Mouse (Mus musculus) midbrain, embryonic 16.5 days (tissue): Measurements from ENCODE around the gene 2410015M20Rik. TPM values are rescaled to one million over a fixed set of nuclear protein-coding genes. Genes with fewer than 3 reads are reported as not detected.
A peak's percentile ranks its signal among the peaks of the same experiment; 100 is the strongest.

Experiments used
- ATAC-seq: fragments of 200-750 bp; cut with Nextera tagmentation; 2 replicates; pipeline ENCODE4 v1.8.0; 2017; ENCODE audit warnings: moderate TSS enrichment
- H3K27ac ChIP-seq: fragments of 300-500 bp; sonication (generic); 2 replicates; pipeline ENCODE4 v1.5.1; 2014; ENCODE audit warnings: mild to moderate bottlenecking, low read length, mixed read lengths
- H3K27me3 ChIP-seq: fragments of 300-500 bp; sonication (generic); 2 replicates; pipeline ENCODE4 v1.6.1; 2014; ENCODE audit warnings: low read depth, low read length, mixed read lengths; ENCODE audit not compliant: control insufficient read depth, insufficient read depth
- H3K36me3 ChIP-seq: fragments of 300-500 bp; sonication (generic); 2 replicates; pipeline ENCODE4 v1.6.1; 2014; ENCODE audit warnings: mild to moderate bottlenecking, low read length, moderate library complexity, mixed read lengths; ENCODE audit not compliant: control insufficient read depth, insufficient read depth
- H3K4me1 ChIP-seq: fragments of 300-500 bp; sonication (generic); 2 replicates; pipeline ENCODE4 v1.6.1; 2014; ENCODE audit warnings: mild to moderate bottlenecking, low read length, mixed read lengths; ENCODE audit not compliant: control insufficient read depth, insufficient read depth
- H3K4me2 ChIP-seq: fragments of 300-500 bp; sonication (generic); 2 replicates; pipeline ENCODE4 v1.6.1; 2014; ENCODE audit warnings: mild to moderate bottlenecking, low read length, mixed read lengths
- H3K4me3 ChIP-seq: fragments of 300-500 bp; sonication (generic); 2 replicates; pipeline ENCODE4 v1.5.1; 2014; ENCODE audit warnings: low read depth, mild to moderate bottlenecking, low read length, moderate library complexity, mixed read lengths
- H3K9ac ChIP-seq: fragments of 300-500 bp; sonication (generic); 2 replicates; pipeline ENCODE4 v1.6.1; 2014; ENCODE audit warnings: low read depth, low read length, mixed read lengths
- H3K9me3 ChIP-seq: fragments of 300-500 bp; sonication (generic); replicated peaks from 2 replicates; pipeline ENCODE4 v1.6.1; 2014; ENCODE audit warnings: mild to moderate bottlenecking, low read length, mixed read lengths; ENCODE audit not compliant: control insufficient read depth, poor library complexity, severe bottlenecking
- WGBS: fragments of 180-500 bp; shearing (Covaris S2); extraction: QIAGEN DNeasy Blood & Tissue Kit; methylation state at CpG from one replicate; pipeline ENCODE4 v1.1.7; 2014; 5-methylcytosine and 5-hydroxymethylcytosine counted together
- polyA plus RNA-seq: library from polyadenylated mRNA; unstranded; fragments of >200 nt; fragmentation: Nextera tagmentation; extraction: Ambion mirVana; gene quantifications from 2 replicates; pipeline ENCODE4 v1.2.1, GENCODE M21; 2015

2410015M20Rik gene
- polyA plus RNA-seq, 1 experiment from 2014 or later, result 182 TPM

- WGBS, result under 1% methylated on average over 59 of the region's 61 CpGs
- peak; percentile 34 for ATAC-seq
Measured at GRCm38 (mm10) chr17:56585171-56585821, 24.3 kb downstream of the 2410015M20Rik start.

DNA sequence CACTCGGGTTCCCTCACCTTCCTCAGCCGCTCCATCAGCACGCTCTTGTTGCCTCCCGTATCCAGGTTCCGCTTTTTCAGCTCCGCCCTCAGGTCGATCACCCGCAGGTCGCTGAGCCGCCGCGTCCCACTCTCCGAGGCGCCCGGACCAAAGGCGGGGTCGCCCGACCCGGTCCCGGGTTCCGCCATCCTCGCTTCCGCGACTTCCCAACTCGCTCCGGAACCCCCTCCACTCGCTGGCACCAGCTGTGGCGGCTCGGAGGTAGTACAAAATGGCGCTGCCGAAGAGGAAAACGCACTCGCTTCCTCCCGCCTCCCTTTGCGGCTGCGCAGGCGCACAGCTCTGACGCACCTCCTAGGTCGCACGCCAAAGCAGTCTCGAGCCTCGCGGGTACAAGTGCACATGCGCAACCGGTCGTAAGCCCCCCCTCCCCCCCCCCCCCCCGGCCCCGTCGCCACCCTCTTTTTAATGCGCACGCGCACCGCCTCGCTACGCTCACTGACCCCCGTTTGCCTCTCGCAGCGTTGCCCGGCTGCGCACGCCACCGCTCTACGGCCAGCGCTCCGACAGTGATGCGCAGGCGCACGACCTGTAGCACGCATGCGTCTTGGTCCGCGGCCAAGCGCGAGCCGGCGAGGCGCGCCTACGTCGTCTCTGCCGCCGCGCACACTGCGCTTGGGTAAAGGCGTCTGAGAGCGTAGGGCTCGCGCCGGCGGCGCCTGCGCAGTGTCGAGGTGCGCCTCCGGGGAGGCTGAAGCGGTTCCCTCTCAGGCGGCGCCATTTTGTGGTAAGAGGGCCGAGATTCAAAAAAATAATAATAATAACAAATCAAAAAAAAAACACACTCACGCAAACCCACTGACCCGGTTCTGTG, 25.1 kb downstream of the 2410015M20Rik start, which contains the start of the genes Safb2 and Safb:
Safb2 (minus strand) TSS at position 329 of the 874 bp plus-strand sequence.
Safb (plus strand) TSS at position 569 of the 874 bp plus-strand sequence.
- no peaks in the 10 kb centered on the region for H3K9me3 ChIP-seq
- H3K4me2 ChIP-seq, result peak within 1 kb of the TSS; percentile 95
- peaks cover 16% of the 10 kb centered on the region for H3K36me3 ChIP-seq
- ATAC-seq, result peak; percentile 95
- H3K9ac ChIP-seq, result peak within 1 kb of the TSS; percentile 87
- H3K27ac ChIP-seq, result peak within 1 kb of the TSS; percentile 95
- peak within 1 kb of the TSS; percentile 83 for H3K4me3 ChIP-seq
- H3K4me1 ChIP-seq, result peaks cover 41% of the 10 kb centered on the region
- H3K27me3 ChIP-seq, result no peaks in the 10 kb centered on the region
- WGBS, result under 1% methylated on average over 84 of the region's 101 CpGs

More at GRCm38 (mm10) chr17:56585171-56585821, 24.3 kb downstream of the 2410015M20Rik start:
- Histone ChIP-seq H3K36me3 (peaks cover 12% of the 10 kb centered on the region), H3K4me1 (peaks cover 41% of the 10 kb centered on the region), H3K27me3 (no peaks in the 10 kb centered on the region), H3K9me3 (no peaks in the 10 kb centered on the region), H3K9ac (peak overlapping the region; percentile 87), H3K27ac (peak overlapping the region; percentile 94), H3K4me3 (peak overlapping the region; percentile 74), H3K4me2 (peak overlapping the region; percentile 72)

DNA sequence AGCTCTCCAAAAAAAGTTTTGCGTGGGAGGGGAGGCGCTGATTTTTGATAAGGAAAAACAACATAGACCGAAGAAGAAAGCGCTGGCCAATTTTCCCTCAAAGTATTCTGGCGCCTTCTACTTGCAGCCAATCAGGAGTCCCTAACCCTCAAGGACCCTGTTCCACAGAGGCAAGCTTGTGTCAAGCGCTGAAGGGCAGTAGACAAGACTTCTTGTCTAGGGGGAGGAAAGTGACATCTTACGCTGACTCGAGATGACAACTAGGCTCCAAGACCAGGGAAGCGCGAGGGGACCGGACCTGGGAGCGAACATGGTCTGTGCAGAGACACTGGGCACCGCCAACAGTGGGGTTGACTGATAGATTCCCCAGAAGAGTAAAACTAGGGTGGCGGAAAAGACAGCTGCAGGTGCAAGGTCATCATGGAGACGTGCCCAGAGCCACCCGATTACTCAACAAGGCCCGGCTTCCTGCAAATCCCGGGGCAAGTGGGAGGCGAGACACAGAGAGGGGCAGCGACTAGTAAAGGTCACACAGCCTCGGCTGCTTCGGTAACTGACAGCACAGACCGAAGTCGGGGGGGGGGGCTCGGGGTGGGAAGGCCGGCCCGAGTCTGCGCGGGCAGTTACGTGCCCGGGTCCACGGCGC, 25.8 kb downstream of the 2410015M20Rik start:
- H3K36me3 ChIP-seq, result peaks cover 10% of the 10 kb centered on the region
- H3K9ac ChIP-seq, result peak overlapping the region; percentile 86
- H3K4me2 ChIP-seq, result peak overlapping the region; percentile 95
- WGBS, result 4% methylated on average over 32 of the region's 33 CpGs
- no peaks in the 10 kb centered on the region for H3K9me3 ChIP-seq
- no peak; the same call in 1 of the 2 replicates for ATAC-seq
- peak overlapping the region; percentile 83 for H3K4me3 ChIP-seq
- no peaks in the 10 kb centered on the region for H3K27me3 ChIP-seq
- H3K4me1 ChIP-seq, result peaks cover 41% of the 10 kb centered on the region
- peak overlapping the region; percentile 95 for H3K27ac ChIP-seq

DNA sequence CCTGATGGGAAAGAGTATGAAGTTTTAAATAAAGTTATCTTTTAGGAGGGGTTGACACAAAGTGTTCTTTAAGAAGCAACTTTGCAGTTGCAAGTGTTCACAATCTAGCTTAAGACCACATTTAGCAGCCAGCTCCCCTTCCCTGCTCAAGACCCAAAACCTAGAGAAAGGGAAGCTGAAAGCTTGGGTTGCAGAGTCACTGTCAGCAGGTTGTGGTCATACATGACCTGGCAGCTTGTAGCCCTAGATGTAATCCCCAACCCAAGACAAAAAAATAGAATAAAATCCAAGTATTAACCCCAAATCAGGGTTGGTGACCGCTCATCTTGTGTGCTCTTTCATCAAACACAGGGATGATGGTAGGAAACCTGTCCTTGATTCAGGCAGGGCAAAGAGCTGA, 26.5 kb downstream of the 2410015M20Rik start:
- Histone ChIP-seq H3K36me3 (peaks cover 12% of the 10 kb centered on the region), H3K4me2 (peak overlapping the region; percentile 95), H3K27me3 (no peaks in the 10 kb centered on the region), H3K4me1 (peaks cover 41% of the 10 kb centered on the region), H3K27ac (no peak overlapping the region), H3K9ac (peak overlapping the region; percentile 86), H3K4me3 (peak overlapping the region; percentile 83), H3K9me3 (no peaks in the 10 kb centered on the region)
- WGBS, result 83% methylated on average over 1 of the region's 1 CpGs
- no peak for ATAC-seq

- no peak overlapping the region for H3K27ac ChIP-seq
- no peak for ATAC-seq
- WGBS, result 89% methylated on average over 3 of the region's 3 CpGs
Measured at GRCm38 (mm10) chr17:56572939-56573338, 36.6 kb downstream of the 2410015M20Rik start.

GRCm38 (mm10) chr17:56572154-56572553, 37.4 kb downstream of the 2410015M20Rik start:
- H3K4me1 ChIP-seq, result no peaks in the 10 kb centered on the region
- no peak overlapping the region for H3K27ac ChIP-seq
- no peaks in the 10 kb centered on the region for H3K27me3 ChIP-seq
- no peak for ATAC-seq
- H3K9me3 ChIP-seq, result no peaks in the 10 kb centered on the region
- H3K9ac ChIP-seq, result no peak overlapping the region
- H3K4me3 ChIP-seq, result no peak overlapping the region
- H3K4me2 ChIP-seq, result no peak overlapping the region
- 68% methylated on average over 1 of the region's 1 CpGs for WGBS
- peaks cover 52% of the 10 kb centered on the region for H3K36me3 ChIP-seq

More at GRCm38 (mm10) chr17:56572939-56573338, 36.6 kb downstream of the 2410015M20Rik start:
- Histone ChIP-seq H3K9ac (no peak overlapping the region), H3K27me3 (no peaks in the 10 kb centered on the region), H3K9me3 (no peaks in the 10 kb centered on the region), H3K4me3 (no peak overlapping the region), H3K4me1 (no peaks in the 10 kb centered on the region), H3K36me3 (peaks cover 51% of the 10 kb centered on the region), H3K4me2 (no peak overlapping the region)

DNA sequence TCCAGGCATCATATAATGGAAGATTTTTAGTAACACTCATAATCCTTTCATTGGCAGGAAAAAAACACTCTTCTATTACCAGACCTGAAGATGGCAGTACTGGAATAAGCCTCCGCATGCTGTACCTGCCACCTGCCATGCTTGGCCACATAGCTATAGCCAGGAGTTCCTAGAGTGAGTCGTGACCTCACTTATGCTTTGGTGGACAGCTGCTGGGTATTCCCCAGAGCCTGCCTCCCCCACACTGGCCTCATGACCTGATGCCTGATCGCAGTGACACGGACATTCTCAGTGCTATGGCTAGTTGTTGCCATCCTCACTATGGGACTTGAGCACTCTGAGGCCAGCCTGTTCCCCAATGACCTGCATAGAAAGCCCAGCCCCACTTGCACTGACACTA, 39.3 kb downstream of the 2410015M20Rik start:
- WGBS, result 94% methylated on average over 4 of the region's 4 CpGs
- no peak overlapping the region for H3K4me2 ChIP-seq
- no peak for ATAC-seq
- H3K27me3 ChIP-seq, result no peaks in the 10 kb centered on the region
- H3K4me1 ChIP-seq, result no peaks in the 10 kb centered on the region
- H3K27ac ChIP-seq, result no peak overlapping the region
- peaks cover 60% of the 10 kb centered on the region for H3K36me3 ChIP-seq
- H3K4me3 ChIP-seq, result no peak overlapping the region
- no peak overlapping the region for H3K9ac ChIP-seq
- H3K9me3 ChIP-seq, result no peaks in the 10 kb centered on the region

DNA sequence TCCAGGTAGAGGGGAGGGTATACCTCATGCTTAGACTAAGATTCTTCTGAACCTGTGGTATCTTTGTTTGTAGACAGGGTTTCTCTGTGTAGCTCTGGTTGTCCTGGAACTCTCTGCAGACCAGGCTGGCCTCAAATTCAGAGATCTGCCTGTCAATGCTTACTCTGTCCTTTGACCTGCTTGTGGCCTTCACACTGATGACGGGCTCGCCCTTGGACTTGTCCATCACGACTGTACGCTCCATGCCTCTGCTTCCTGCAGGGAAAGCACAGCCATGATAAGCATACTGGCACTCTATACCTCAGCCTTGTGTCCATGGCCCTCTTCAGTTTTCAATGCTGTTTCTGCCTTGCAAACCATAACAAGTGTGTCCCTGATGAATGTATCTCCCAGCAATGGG, 42.2 kb downstream of the 2410015M20Rik start:
- H3K27ac ChIP-seq, result no peak overlapping the region
- no peak overlapping the region for H3K4me3 ChIP-seq
- H3K36me3 ChIP-seq, result peaks cover 67% of the 10 kb centered on the region
- no peak overlapping the region for H3K4me2 ChIP-seq
- H3K4me1 ChIP-seq, result no peaks in the 10 kb centered on the region
- 96% methylated on average over 4 of the region's 4 CpGs for WGBS
- no peaks in the 10 kb centered on the region for H3K27me3 ChIP-seq
- H3K9ac ChIP-seq, result no peak overlapping the region
- no peak for ATAC-seq
- H3K9me3 ChIP-seq, result no peaks in the 10 kb centered on the region
